Mouse (Mus musculus) small intestine, adult 2 months (tissue): ENCODE results near the gene Gpr153. TPM values are rescaled to one million over a fixed set of nuclear protein-coding genes. Genes with fewer than 3 reads are reported as not detected.

Experiments
- H3K27ac ChIP-seq: fragments of 200-500 bp; 2 replicates; pipeline ENCODE4 v1.5.1; 2012; ENCODE audit warnings: low read depth, low read length, control low read depth, inconsistent platforms; ENCODE audit not compliant: insufficient read depth
- H3K27me3 ChIP-seq: fragments of 200-500 bp; 2 replicates; pipeline ENCODE4 v1.6.1; 2012; ENCODE audit warnings: mild to moderate bottlenecking, moderate library complexity, low read length, inconsistent platforms; ENCODE audit not compliant: control insufficient read depth, insufficient read depth
- H3K36me3 ChIP-seq: fragments of 200-500 bp; 2 replicates; pipeline ENCODE4 v1.6.1; 2012; ENCODE audit warnings: mild to moderate bottlenecking, low read length, control low read depth, inconsistent platforms; ENCODE audit not compliant: control insufficient read depth, insufficient read depth
- H3K4me1 ChIP-seq: fragments of 200-500 bp; 2 replicates; pipeline ENCODE4 v1.6.1; 2012; ENCODE audit warnings: low read length, inconsistent platforms, mixed read lengths; ENCODE audit not compliant: control insufficient read depth, insufficient read depth, insufficient read length
- H3K4me3 ChIP-seq: fragments of 200-500 bp; 2 replicates; pipeline ENCODE4 v1.5.1; 2012; ENCODE audit warnings: low read depth, mild to moderate bottlenecking, control low read depth, inconsistent platforms, low read length, moderate library complexity
- CTCF ChIP-seq: fragments of 200-500 bp; IDR thresholded peaks from 2 replicates; pipeline ENCODE4 v1.5.1; 2012; ENCODE audit warnings: low read depth, mild to moderate bottlenecking, control low read depth, inconsistent platforms, low read length, moderate library complexity, mixed read lengths; ENCODE audit not compliant: insufficient replicate concordance, insufficient read length; ENCODE audit errors: extremely low read depth
- POLR2A ChIP-seq: fragments of 200-500 bp; IDR thresholded peaks from 2 replicates; pipeline ENCODE4 v1.6.1; 2012; ENCODE audit warnings: low read depth, mild to moderate bottlenecking, control low read depth, inconsistent platforms, low read length, moderate library complexity
- WGBS: fragments of 180-500 bp; shearing (Covaris S2); methylation state at CpG from one replicate; pipeline ENCODE4 v1.1.7; 2018; 5-methylcytosine and 5-hydroxymethylcytosine counted together
- polyA plus RNA-seq: library from polyadenylated mRNA; depleted of rRNA; stranded (reverse); fragments of >200 nt; gene quantifications from 2 replicates; pipeline ENCODE4 v1.2.3, GENCODE M21; 2012

The Gpr153 gene
- polyA plus RNA-seq, 1 experiment = 9.4 TPM

DNA sequence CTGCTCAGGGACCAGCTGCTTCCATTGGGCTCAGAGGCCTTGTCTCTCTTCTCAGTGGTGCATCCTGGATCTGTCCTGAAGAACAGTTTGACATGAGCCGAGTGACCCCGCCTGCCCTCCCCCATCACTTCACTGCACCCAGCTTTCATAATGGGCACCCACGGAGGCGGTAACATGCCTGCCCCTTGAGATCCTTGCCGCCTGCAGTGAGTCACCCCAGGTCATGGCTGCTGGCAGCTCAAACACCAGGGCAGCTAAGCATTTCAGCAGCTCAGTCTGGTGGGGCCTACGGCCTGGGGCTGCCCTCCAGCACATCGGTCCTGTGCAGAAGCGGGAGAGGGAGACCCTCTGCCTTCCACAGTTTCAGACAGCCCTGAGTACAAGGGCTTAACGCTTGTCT is 33.5 kb downstream of the Gpr153 start:
- TF ChIP-seq POLR2A (no peak), CTCF (no peak)
- 81% methylated on average over 9 of the region's 9 CpGs for WGBS
- peaks cover 3% of the 10 kb centered on the region for H3K27me3 ChIP-seq

DNA sequence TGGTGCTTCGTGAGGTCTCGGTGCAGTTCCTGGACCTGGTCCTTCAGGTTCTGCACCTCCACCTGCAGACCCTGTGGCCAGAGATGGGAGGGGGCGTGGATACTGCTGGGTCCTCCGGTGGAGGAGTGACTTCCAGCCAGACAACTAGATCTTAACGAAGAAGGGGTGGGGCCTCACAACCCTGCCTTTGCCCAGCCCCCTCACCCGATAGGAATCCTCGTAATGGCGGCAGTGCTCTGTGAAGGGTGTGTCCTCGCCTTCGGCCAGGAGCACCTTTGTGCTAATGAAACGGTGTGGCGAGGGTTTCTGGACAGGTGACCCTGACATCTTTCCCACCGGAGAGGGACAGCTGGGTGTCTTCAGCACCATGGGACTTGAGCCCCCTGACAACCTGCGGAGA is 38.2 kb downstream of the Gpr153 start:
- H3K4me3 ChIP-seq = peak overlapping the region; percentile 21
- H3K27ac ChIP-seq = no peak overlapping the region
- peaks cover 43% of the 10 kb centered on the region for H3K27me3 ChIP-seq
- WGBS = 6% methylated on average over 14 of the region's 14 CpGs
- peaks cover 12% of the 10 kb centered on the region for H3K4me1 ChIP-seq
- no peak for TF ChIP-seq POLR2A
- no peak for TF ChIP-seq CTCF
- peaks cover 3% of the 10 kb centered on the region; the same call in 1 of the 2 replicates for H3K36me3 ChIP-seq

More for the DNA sequence above, 33.5 kb downstream of the Gpr153 start:
- no peak overlapping the region for H3K4me3 ChIP-seq
- H3K27ac ChIP-seq = no peak overlapping the region
- peaks cover 22% of the 10 kb centered on the region for H3K36me3 ChIP-seq
- H3K4me1 ChIP-seq = peaks cover 6% of the 10 kb centered on the region; the same call in 1 of the 2 replicates

DNA sequence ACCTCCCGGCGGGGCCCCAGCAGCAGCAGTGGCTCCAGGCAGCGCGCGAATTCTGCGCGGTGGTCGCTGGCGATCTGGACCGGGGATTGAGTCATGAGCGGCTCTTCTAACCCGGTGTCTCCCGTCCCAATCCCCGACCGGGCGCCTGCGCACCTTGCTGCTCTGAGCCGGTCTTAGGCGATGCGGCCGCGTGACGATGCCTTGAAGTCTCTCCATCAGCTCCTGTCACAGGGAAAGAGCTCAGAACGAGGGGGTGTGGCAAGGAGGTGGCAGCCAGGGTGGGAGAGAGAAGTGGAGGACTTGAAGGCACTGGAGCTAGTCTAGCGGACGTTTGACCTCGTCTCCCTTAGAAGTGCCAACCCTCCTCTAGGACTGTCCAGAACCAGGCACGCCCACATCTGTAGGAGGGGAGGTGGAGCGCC is 39.2 kb downstream of the Gpr153 start:
- peak overlapping the region; percentile 40 for H3K4me3 ChIP-seq
- H3K27ac ChIP-seq = no peak overlapping the region
- peaks cover 3% of the 10 kb centered on the region; the same call in 1 of the 2 replicates for H3K36me3 ChIP-seq
- H3K4me1 ChIP-seq = peaks cover 12% of the 10 kb centered on the region
- peaks cover 44% of the 10 kb centered on the region for H3K27me3 ChIP-seq
- TF ChIP-seq CTCF = no peak
- TF ChIP-seq POLR2A = no peak
- WGBS = under 1% methylated on average over 29 of the region's 29 CpGs

DNA sequence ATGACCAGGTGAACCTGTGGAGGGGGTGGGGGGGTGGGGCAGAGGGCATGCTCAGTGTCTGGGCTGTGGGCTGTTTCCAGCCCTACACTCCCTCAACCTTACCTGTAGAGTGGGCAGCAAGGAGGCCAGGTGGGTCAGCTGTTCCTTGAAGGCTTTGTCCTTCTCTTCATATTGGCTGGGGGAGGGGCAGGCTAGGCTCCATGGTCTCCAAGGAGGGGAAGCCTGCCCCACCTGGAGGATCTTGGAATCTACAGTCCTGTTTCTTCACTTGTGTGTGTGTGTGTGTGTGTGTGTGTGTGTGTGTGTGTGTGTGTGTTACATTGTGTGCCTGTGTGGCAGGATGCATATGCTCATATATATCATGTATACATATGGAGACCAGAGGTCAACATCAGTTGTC is 39.9 kb downstream of the Gpr153 start:
- Histone ChIP-seq H3K4me3 (no peak overlapping the region), H3K36me3 (no peaks in the 10 kb centered on the region), H3K4me1 (peaks cover 14% of the 10 kb centered on the region), H3K27ac (no peak overlapping the region), H3K27me3 (peaks cover 44% of the 10 kb centered on the region)
- TF ChIP-seq CTCF = no peak
- no peak for TF ChIP-seq POLR2A

DNA sequence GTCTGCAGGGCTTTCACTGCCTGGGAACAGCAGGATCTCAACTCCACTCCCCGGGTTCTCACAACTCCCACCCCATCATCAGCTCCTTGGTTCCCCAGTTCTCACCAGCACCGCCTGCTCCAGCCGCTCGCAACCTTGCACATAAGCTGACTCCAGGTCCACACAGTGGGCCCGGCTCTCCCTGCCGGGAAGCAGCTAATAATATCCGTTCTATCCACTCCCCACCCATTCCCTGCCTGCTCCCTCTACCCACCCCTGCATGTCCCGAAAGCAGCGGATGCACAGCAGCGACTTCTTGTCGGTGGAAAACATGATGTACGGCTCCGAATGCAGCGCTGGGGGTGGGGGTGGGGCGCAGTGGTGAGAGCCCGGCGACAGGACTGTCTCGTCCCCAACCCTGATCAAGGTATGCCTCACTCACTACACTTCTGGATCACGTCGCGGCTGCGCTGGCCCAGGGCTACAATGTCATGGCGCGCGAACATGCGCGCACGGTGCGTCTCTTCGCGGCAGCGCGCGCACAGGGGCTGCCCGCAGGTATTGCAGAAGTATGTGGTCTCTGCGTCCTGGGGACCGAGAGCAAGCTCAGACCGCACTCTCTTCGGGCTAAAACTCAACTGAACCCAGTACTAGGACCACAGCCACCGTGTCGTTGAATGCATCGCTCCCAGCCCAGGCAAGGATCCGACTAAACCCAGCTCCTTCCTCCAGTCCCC is 41.6 kb downstream of the Gpr153 start:
- Histone ChIP-seq H3K4me1 (peaks cover 14% of the 10 kb centered on the region), H3K36me3 (no peaks in the 10 kb centered on the region), H3K27me3 (peaks cover 44% of the 10 kb centered on the region), H3K27ac (no peak overlapping the region), H3K4me3 (no peak overlapping the region)
- 3% methylated on average over 43 of the region's 43 CpGs for WGBS
- TF ChIP-seq POLR2A (no peak), CTCF (no peak)

DNA sequence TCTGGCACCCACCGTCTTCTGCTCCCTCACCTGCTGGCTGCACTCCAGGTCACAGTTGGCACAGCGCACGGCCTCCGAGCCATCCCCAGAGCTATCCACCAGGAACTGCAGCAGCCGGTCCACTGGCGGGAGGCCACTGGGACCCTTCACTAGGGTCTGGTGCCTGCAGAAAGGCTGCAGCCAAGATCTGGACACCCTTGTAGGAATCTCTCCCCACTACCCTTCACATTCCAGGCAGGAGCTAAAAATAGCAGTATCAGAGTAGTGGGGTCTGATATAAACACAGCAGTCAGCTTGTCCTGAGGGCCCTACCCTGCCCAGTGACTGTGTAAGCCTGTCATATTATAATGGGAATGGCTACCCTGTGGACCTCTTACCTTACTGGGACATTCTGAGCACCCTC is 43.6 kb downstream of the Gpr153 start:
- H3K36me3 ChIP-seq = no peaks in the 10 kb centered on the region
- H3K4me1 ChIP-seq = peaks cover 8% of the 10 kb centered on the region
- no peak overlapping the region for H3K27ac ChIP-seq
- no peak overlapping the region for H3K4me3 ChIP-seq
- 64% methylated on average over 6 of the region's 6 CpGs for WGBS
- no peak for TF ChIP-seq CTCF
- no peak for TF ChIP-seq POLR2A
- peaks cover 40% of the 10 kb centered on the region for H3K27me3 ChIP-seq

DNA sequence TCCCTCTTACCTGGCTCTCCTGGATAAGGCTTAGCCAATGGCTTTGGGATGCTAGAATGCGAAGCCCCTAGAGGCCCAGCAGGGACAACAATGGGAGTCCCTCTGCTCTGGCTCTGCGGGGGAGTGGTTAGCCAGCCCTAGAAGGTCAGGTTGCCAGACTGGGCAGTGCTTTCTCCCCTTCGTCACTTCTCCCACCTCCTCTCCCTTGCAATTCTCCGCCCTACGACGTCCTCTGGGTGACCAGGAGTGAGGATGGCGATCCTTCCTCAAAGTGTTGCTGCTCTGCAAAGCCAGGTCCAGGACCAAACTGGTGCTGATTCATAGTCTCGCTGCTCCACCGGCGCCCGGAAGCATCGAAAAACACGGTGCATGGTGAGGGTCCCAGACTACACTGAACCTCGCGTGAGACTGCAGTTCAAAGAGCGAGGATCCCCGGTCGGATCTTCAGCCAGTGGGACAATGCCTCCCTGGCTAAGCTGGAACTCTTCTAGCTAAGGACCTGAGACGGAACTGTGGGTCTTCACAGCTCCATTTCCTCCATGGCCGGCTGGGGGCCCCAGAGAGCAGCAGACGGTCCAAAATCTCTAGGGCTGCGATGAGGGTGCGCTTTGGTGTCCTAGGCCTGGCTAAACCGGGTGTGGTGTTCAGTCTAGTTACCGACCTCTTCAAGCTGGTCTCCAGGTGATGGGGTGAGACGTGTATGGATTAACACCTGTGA is 44.6 kb downstream of the Gpr153 start, which contains the start of gene Rnf207:
Rnf207 (minus strand) TSS at position 477 of the 718 bp plus-strand sequence.
- TF ChIP-seq CTCF (peak; percentile 55; the same call in 1 of the 2 replicates), POLR2A (no peak)
- Histone ChIP-seq H3K4me1 (0 out of 2 replicates have a peak, but pooled peaks cover 2% of the 10 kb centered on the region), H3K27ac (no peak within 1 kb of the TSS), H3K4me3 (peak within 1 kb of the TSS; percentile 43), H3K27me3 (peaks cover 30% of the 10 kb centered on the region), H3K36me3 (no peaks in the 10 kb centered on the region)
- WGBS = 7% methylated on average over 26 of the region's 26 CpGs
